Mouse (Mus musculus): ENCODE measurements around the gene Nmnat2.

Gene Nmnat2

GRCm38 (mm10) chr1:152954821-152955523 is at the start of gene Nmnat2:
TSS of gene Nmnat2 (plus strand) at chr1:152954993.
- DNase-seq (ENCODE audit: low spot score) = no peak

- no peak for DNase-seq (ENCODE audit: low spot score)
These were observed 41.0 kb upstream of the Nmnat2 start for GRCm38 (mm10) chr1:152913483-152914460.

GRCm38 (mm10) chr1:152915766-152916165 is 39.0 kb upstream of the Nmnat2 start:
- no peak for DNase-seq (ENCODE audit: low spot score)

- no peak for DNase-seq (ENCODE audit: low spot score)
These were observed 37.9 kb upstream of the Nmnat2 start for GRCm38 (mm10) chr1:152916936-152917335.

DNA sequence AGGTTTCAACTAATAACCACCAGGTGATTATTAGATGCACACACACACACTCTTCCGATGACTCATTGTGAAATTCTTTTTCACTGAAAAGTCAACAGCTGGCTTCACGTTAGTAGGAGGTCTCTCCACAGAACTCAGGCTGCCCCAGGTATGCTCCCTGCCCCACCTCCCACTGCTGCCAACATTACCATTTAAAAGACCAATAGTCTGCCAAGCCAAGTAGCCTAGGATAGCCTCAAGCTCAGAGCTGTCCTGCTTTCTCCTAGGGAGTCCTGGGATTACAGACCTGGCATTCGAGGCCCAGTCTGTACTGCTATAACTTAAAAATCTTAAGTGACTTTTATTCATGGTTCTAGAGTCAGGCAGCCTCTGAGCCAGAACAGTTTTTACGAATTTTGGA is 37.2 kb upstream of the Nmnat2 start:
- no peak for DNase-seq (ENCODE audit: low spot score)

DNA sequence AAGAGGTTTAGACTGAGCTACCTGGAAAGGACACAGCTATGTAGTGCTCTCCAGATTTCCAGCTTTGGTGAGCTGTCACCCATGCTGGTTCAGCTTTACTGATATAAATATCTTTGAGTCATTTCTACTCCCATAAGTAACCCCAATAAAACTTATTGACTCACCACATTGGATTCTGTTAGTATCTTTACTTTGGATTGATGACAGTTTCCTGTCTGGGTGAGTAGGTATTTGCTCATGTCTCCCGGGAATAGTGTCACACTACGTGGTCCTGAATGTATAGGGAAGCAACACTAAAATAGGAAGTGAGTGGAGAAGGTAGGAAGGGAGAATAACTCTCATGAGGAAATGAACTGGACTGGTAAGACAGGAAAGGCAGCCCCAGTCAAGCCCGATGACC is 33.0 kb upstream of the Nmnat2 start:
- no peak for DNase-seq (ENCODE audit: low spot score)

DNA sequence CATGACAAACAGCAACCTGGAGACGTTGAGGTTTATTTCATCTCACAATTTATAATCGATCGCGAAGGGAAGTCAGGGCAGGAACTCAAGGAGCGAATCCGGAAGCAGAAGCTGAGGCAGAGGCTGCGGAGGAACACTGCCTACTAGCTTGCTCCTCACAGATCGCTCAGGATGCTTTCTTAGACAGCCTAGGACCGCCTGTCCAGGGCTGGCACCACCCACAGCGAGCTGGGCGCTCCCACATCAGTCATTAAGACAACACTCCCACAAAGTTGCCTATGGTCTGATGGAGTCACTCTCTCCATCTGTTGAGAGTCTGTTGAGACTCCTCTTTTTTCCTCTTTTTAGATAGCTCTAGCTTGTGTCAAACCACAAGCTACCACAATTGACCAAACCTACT is 20.8 kb upstream of the Nmnat2 start:
- no peak for DNase-seq (ENCODE audit: low spot score)

- no peak for DNase-seq (ENCODE audit: low spot score)
These were observed 19.3 kb upstream of the Nmnat2 start for GRCm38 (mm10) chr1:152935476-152935875.

DNA sequence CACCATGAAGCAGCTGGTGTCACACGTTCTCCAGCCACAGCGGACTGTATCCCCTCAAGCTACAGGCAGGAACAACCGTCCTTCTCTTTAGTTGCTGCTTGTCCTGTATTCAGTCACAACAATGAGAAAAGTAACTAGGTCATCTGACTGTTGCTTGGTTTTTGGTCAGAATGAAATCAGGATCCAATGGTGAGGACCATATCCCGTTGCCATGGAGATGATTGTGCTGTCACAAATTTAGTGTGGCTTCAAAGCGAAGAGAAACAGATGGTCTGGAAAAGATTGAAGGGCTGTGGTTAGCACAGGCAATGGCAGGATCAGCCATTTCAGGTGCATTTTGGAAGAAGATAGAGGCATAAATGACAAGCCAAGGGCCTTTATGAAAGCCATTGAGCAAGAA is 18.4 kb upstream of the Nmnat2 start:
- DNase-seq (ENCODE audit: low spot score) = no peak

DNA sequence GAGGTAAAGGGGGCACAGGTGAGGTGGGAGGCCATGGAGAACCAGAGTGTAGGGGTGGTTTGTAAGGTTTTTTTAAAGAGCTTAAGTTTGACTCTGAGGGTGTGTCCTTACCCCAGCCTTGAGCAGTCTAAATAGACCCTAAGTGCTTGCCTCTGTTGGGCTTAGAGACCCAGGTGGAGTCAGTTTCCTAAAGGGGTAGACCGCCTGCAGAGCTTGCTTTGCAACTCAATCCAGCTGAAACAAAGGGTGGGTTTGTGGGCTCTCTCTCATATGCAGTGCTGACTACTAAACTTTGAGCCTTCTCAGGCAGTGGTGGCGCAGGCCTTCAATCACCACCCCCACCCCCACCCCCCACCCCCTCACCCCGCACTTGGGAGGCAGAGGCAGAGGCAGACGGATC is 11.8 kb upstream of the Nmnat2 start:
- no peak for DNase-seq (ENCODE audit: low spot score)

- DNase-seq (ENCODE audit: low spot score) = no peak
These were observed 626 bp upstream of the Nmnat2 start for GRCm38 (mm10) chr1:152954167-152954566.

DNA sequence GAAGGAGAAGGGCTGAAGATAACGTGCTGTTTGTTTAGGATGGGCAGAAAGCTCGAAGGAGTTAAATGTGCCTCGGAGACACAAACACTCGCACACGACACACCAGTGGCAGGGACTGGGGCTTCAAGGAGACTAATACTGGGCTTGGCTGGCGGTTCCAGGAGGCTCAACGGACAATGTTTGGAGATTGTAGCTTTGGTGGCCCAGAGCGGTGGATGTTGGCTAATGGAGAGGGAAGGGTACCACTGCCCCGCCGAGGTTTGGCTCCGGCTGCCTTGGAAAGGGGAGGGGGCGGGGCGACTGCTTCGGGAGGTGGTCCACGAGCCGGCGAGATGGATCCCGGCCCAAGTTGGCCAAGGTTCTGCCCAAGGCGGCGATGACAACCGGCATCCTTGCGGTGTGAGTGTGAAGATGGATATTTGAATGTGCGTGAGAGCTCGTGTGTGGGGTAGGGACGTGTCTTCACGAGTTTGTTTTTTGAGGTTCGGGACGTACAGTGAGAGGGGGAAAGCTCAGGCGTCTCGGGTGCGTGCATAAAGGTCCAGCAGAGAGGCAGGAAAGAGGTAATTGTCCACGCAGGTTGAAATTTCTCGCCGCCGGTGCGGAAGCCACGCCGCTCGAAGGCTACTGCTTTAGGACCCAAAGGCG is 895 bp downstream of the Nmnat2 start:
- no peak for DNase-seq (ENCODE audit: low spot score)

- DNase-seq (ENCODE audit: low spot score) = peak; percentile 25
These were observed 1.4 kb downstream of the Nmnat2 start for GRCm38 (mm10) chr1:152956221-152956620.

DNA sequence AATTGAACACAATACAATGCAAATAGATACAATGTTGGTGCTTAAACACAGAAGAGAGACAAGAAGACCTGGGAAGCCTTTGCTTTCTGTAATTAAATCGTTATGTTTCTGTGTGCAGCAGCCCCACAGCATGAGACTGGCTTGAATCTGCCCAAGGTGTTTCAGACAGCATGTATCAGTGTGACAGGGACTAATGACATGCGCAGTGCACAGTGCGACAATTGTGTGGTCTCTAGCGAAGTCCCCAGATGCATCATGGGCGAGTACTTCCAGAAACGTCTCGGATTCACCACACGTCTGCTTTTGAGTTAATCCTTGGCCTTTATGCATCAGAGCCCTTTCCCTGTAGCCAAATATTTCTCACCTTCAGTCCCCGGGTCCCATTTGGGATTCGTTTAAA is 9.6 kb downstream of the Nmnat2 start:
- DNase-seq (ENCODE audit: low spot score) = no peak

DNA sequence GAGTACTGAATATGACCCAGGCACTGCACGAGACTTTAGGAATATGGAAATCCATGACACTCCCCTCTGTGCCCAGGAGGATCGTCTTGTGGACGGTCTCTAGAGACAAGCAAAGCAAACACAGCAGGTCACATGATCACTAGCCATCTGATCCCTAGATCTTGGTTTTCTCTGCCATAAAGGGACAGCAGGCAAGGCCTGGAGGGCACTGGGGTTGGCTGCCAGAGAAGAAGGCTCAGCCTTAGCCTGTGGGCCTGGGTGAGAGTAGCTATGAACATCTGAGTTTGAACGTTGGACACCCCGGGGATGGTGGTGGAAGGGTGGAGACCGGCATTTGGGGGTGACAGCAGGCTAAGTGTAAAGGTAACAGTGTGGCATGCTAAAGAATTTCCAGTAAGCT is 11.4 kb downstream of the Nmnat2 start:
- no peak for DNase-seq (ENCODE audit: low spot score)

- no peak for DNase-seq (ENCODE audit: low spot score)
These were observed 11.9 kb downstream of the Nmnat2 start for GRCm38 (mm10) chr1:152966686-152967085.

- DNase-seq (ENCODE audit: low spot score) = no peak
These were observed 14.3 kb downstream of the Nmnat2 start for GRCm38 (mm10) chr1:152969081-152969480.

- DNase-seq (ENCODE audit: low spot score) = no peak
These were observed 18.2 kb downstream of the Nmnat2 start for GRCm38 (mm10) chr1:152972957-152973356.

DNA sequence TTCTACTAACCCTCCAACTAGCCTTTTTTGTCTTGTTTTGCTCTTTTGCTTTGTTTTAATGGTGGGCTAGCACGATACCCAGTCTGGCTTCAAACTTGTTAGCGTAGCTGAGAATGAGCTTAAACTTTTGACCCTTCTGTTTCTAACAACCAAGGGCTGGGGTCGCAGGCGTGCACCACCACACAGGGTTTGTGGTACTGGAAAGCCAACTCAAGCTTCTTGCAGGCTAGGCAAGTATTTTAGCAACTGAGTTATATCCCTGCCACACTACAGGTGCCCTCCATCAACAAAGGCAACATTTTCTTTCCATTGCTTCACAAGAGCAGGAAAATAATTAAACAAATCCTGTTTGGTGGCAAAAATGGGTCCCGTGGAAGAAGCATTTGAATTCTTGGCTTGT is 18.6 kb downstream of the Nmnat2 start:
- DNase-seq (ENCODE audit: low spot score) = no peak

DNA sequence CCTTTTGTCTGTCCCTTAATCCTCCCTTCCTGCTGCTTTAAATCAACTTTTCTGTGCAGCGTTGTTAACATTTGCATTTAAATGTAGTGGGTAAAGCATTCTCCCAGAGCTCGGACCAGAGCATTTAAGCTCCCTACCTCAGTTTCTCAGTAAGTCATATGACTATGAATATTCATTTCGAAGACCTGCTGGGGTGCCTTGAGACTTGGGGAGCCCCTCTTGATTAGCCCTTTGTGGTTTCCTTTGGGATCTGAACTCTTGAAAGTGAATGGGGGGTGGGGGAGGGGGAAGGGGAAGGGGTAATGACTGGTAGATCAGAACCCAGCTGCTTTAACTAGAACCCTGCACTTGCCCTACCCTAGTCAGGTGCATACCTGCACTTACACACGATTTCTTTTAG is 19.1 kb downstream of the Nmnat2 start:
- DNase-seq (ENCODE audit: low spot score) = no peak

GRCm38 (mm10) chr1:152975144-152975543 is 20.4 kb downstream of the Nmnat2 start:
- no peak for DNase-seq (ENCODE audit: low spot score)

- no peak for DNase-seq (ENCODE audit: low spot score)
These were observed 23.9 kb downstream of the Nmnat2 start for GRCm38 (mm10) chr1:152978700-152979099.

- no peak for DNase-seq (ENCODE audit: low spot score)
These were observed 28.6 kb downstream of the Nmnat2 start for GRCm38 (mm10) chr1:152983416-152983815.
